Mouse (Mus musculus): ENCODE measurements at regions not wholly inside any gene's neighbourhood (a gene's known extent, or its start where the extent isn't known, plus 50 kb on each side); places are given as distances from the start of the nearest gene placed in this dataset.

GRCm38 (mm10) chr13:35328320-35328719 lies 301.4 kb upstream of the Eci2 start:
- TF ChIP-seq CTCF (IDR thresholded peaks at IDR 0.05; ENCODE audit: insufficient read depth, low read length): no peak
- no peak for TF ChIP-seq POLR2A (IDR thresholded peaks at IDR 0.05; ENCODE audit: borderline replicate concordance, extremely low read depth, low read depth, low read length)

Measured in lung, adult 2 months (tissue).